Mouse (Mus musculus): Measurements from ENCODE around the gene Gm21981.

GRCm38 (mm10) chr17:47726566-47726965 lies 32.3 kb upstream of the Gm21981 start, which contains the start of gene Pgc:
- no peak for TF ChIP-seq TAL1 (IDR thresholded peaks at IDR 0.05; ENCODE audit: low read length)
- no peak for TF ChIP-seq GATA1 (IDR thresholded peaks at IDR 0.05; ENCODE audit: low read length)

All from erythroblast, embryonic 14.5 days (primary cell).